Mouse (Mus musculus) frontal cortex, postnatal 14 days (tissue): ENCODE data around the gene Copg1.

Experiments
- DNase-seq, 2 experiments: peaks; one replicate each; pipeline ENCODE4 v3.0.0; 2022; ENCODE audit warnings: low spot score in 2 of 2

The Copg1 gene

GRCm38 (mm10) chr6:87887594-87888233, at the start of gene Copg1:
TSS of gene Copg1 (plus strand) at chr6:87887814.
- peak; percentile 99 for DNase-seq

GRCm38 (mm10) chr6:87838551-87839197, 48.9 kb upstream of the Copg1 start, which contains the start of gene Isy1:
TSS of gene Isy1 (minus strand) at chr6:87838798.
- peak; percentile 92 to 95 for DNase-seq

- no peak for DNase-seq
Measured at GRCm38 (mm10) chr6:87839797-87840341, 47.7 kb upstream of the Copg1 start.

- no peak for DNase-seq
Measured at GRCm38 (mm10) chr6:87841635-87842034, 46.0 kb upstream of the Copg1 start.

GRCm38 (mm10) chr6:87842254-87842653, 45.4 kb upstream of the Copg1 start:
- no peak for DNase-seq

GRCm38 (mm10) chr6:87845031-87845695, 42.5 kb upstream of the Copg1 start:
- no peak for DNase-seq

- no peak for DNase-seq
Measured at GRCm38 (mm10) chr6:87846813-87847212, 40.8 kb upstream of the Copg1 start.

GRCm38 (mm10) chr6:87849780-87850154, 37.8 kb upstream of the Copg1 start:
- no peak for DNase-seq

- DNase-seq: peak in 1 of 2 experiments; percentile 24
Measured at GRCm38 (mm10) chr6:87850155-87850899, 37.3 kb upstream of the Copg1 start.

GRCm38 (mm10) chr6:87850900-87851614, 36.6 kb upstream of the Copg1 start, which contains the start of gene Cnbp:
TSS of gene Cnbp (minus strand) at chr6:87851106.
- peak; percentile 92 to 96 for DNase-seq

GRCm38 (mm10) chr6:87851871-87852270, 35.7 kb upstream of the Copg1 start:
- DNase-seq: no peak

GRCm38 (mm10) chr6:87853446-87853845, 34.2 kb upstream of the Copg1 start:
- no peak for DNase-seq

- DNase-seq: no peak
Measured at GRCm38 (mm10) chr6:87857071-87857470, 30.5 kb upstream of the Copg1 start.

- DNase-seq: no peak
Measured at GRCm38 (mm10) chr6:87866211-87866610, 21.4 kb upstream of the Copg1 start.

- no peak for DNase-seq
Measured at GRCm38 (mm10) chr6:87867256-87867655, 20.4 kb upstream of the Copg1 start.

GRCm38 (mm10) chr6:87868871-87869506, 18.6 kb upstream of the Copg1 start:
- DNase-seq: no peak

- DNase-seq: no peak
Measured at GRCm38 (mm10) chr6:87870440-87870839, 17.2 kb upstream of the Copg1 start.

GRCm38 (mm10) chr6:87871240-87871639, 16.4 kb upstream of the Copg1 start:
- no peak for DNase-seq

GRCm38 (mm10) chr6:87873104-87873503, 14.5 kb upstream of the Copg1 start:
- no peak for DNase-seq

GRCm38 (mm10) chr6:87873963-87874362, 13.7 kb upstream of the Copg1 start:
- no peak for DNase-seq

- no peak for DNase-seq
Measured at GRCm38 (mm10) chr6:87875083-87875482, 12.5 kb upstream of the Copg1 start.
